Mouse (Mus musculus): ENCODE measurements at regions not wholly inside any gene's neighbourhood (a gene's known extent, or its start where the extent isn't known, plus 50 kb on each side); places are given as distances from the start of the nearest gene placed in this dataset.

DNA sequence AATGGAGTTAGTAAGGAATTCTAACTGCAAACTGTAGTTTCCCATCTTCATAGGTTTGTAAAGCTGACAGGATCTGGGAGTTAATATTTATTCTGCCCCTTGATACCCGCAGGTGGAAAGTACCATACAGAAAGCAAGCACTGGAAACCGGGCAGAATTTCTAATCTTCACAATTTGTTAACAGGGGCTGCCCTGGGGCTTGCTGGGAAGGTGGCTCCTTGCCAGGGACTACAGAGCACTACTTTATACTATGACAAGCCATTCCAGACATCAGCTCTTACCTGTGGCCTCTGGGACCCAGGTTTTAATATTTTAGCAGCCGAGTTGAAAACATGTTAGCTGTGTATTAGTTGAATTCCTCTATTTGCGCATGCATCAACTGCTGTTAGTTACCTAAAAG is 135.1 kb upstream of the Zeb2 start:
- TF ChIP-seq POLR2A (IDR thresholded peaks at IDR 0.05; ENCODE audit: borderline replicate concordance, control insufficient read depth, low read depth, low read length) (no peak), CTCF (IDR thresholded peaks at IDR 0.05; ENCODE audit: control insufficient read depth, insufficient read depth, low read length) (no peak)
